Mouse (Mus musculus) activated CD4-positive, CD25-positive, alpha-beta regulatory T cell, adult 4 months (primary cell): Measurements from ENCODE around the gene Lhx2. TPM values are rescaled to one million over a fixed set of nuclear protein-coding genes. Genes with fewer than 3 reads are reported as not detected.

Source experiments
- ATAC-seq: one replicate; pipeline ENCODE4 v1.8.0; 2017
- polyA plus RNA-seq, 2 experiments: library from polyadenylated mRNA; unstranded; fragments of 100-300 nt; shearing (Covaris generic); gene quantifications; one replicate each; pipeline ENCODE4 v1.2.1; 2017

The Lhx2 gene
- polyA plus RNA-seq, result not detected

DNA sequence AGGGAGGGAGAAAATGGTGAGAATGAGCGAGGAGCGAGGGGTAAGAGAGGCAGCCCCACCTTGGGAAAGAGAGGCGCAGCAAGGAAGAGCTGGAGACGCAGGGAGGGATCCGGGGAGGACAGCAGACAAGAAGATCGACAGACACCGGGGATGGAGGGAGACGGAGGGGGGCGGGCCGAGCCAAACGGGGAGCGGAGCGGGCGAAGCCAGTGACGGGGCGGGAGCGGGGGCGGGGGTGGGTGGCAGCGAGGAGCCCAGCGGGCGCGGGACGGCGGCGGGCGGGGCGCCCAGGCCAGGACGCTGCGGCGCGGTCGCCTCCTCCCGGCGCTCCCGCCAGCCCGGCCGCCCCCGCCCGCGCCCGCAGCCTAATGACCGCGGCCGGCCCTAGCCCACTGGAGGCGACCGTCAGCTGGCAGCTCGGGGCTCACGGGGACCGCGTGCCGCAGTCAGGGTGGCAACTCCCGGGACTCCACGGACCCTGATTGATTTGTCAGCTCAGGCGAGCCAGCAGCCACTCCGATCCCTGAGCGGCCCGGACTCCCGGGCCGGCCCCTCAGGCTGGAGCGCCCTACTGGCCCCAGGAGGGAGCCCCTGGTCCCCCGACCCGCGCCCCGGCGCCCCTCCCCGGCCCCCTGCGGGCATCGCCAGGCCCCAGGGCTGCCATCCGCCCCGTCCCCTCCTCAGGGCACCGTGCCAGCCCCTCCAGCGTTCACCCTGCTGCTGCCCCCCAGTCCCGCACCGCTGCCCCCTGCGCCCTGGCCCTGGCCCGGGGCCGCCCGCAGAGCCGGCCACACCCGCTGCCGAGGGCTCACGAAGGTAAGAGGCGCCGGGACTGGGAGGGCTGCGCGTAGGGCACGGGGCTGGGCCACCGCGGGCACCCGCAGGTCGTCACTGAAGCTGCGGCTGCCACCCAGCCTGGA is at the start of gene Lhx2:
Gene Lhx2 (plus strand): TSS at position 292 of the 920 bp plus-strand sequence.
- ATAC-seq, result no peak

DNA sequence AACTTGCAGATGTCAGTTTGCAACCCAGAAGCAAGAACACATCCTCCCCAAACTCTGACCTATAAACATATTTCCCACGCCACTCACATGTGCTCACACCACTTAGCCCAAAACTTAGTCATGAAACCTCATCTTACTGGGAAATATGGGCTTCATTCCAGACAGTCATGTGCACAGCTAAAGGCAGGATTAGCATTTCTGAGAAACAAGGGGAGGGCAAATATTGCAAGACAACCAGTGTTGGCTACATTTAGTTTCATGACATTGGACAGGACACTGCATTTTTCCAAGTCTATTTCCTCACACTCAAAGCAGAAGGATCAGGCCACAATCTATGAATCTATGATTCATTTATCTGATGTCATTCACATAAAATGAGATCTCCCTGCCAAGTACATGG is 47.6 kb upstream of the Lhx2 start:
- no peak for ATAC-seq

DNA sequence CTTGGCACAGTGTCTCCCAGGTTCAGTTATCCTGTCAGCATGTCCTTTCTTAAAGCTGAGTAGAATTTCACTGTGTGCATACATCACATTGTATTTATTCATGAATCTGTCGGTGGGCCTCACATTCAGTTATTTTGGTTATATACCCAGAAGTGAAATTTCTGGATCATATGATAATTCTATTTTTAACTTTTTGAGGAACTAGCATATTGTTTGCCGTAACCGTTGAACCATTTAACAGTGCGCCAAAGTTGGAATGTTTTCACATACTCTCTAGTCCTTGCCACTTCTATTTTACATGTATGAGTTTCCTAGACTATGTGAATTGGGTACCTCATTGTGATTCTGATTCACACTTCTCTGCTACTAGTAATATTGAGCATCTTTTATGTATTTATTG is 43.1 kb upstream of the Lhx2 start:
- ATAC-seq, result no peak

DNA sequence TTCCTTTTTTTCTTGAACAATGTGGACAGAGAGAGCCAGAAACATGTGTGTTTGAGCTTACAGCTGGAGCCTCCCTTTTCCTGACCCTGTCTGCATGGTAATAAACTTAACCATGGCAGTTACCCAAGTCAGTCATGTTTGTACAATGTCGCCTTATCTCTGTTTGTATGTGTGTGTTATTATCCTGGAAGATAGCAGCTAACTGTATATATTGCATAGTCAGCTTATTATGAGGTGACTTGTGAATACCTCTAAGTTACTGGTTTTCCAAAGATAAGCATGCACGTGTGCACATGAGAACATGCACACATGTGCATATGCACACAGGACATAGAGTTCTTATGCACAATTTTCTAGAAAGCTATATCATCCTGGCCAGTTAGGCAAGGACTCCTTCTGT is 38.1 kb upstream of the Lhx2 start:
- ATAC-seq, result no peak

DNA sequence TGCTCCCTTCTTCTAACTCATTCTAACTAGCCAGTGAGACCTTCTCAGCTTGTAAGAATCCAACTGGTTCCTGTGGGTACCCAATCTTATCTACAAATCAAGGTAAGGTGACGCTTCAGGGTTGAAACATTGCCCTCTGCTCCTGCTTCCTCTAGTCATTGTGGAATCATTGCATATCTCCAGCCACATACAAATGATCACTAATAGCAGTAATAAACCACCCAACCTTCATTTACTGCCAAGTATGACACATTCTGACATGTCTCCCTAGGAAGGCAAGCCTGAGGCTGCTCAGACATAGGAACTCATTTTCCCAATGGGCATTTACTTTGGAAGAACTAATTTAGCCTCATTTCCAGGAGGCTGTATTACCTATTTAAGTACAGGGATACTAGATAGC is 33.9 kb upstream of the Lhx2 start:
- ATAC-seq, result no peak

DNA sequence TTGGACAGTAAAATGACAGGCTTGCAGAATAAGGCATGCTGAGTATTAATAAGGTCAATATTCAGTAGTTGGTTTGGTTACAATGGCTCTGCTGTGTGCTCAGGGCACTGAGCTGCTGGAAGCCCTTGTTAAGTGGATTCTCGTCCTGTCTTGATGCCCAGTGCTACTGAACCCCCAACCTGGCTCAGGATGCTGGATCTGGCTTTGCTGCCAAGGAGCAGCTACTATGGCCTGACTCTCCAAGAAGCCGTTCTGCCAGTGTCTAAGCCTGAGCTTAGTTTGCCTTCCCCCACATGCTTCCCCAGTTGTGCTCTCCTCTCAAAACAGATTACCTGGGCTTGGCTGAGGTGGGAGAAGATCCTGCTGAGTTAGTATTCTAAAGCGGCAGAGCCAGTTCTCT is 26.2 kb upstream of the Lhx2 start:
- ATAC-seq, result no peak

DNA sequence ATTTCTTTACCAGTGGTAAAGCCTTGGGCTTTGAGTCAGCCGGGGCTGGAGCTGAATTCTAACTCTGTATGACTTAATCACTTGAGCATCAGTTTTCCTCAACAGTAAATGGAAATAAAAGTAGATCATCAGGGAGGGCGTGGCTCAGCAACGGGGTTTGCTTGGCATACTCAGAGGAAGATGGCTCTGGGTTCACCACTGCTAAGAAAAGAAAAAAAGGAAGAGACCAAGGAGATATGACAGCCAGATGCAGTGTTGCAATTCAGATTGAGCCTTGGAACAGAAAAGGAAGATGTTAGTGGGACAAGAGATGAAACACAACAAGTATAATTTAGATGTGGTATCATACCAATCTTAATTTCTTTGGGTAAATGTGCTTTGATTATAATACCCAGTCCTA is 25.7 kb upstream of the Lhx2 start:
- no peak for ATAC-seq

DNA sequence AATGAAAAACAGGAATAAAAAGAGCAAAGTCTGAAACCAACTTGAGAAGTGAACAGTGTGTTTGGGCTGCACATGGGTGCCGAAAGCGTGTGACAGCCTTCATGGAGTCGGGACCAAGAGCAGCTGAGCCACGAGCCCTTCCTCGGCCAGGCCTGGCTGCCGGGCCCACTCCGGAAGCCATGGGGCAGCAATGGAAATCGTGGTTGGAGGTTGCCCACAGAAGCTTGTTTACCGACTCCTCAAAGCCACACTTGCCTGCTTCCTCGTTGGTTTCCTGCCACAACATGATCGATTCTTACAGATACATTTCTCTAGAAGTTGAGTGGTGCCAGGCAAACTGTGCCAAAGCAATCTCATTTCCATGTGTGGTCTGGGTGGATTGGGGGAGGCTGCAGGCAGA is 20.0 kb upstream of the Lhx2 start:
- ATAC-seq, result no peak

DNA sequence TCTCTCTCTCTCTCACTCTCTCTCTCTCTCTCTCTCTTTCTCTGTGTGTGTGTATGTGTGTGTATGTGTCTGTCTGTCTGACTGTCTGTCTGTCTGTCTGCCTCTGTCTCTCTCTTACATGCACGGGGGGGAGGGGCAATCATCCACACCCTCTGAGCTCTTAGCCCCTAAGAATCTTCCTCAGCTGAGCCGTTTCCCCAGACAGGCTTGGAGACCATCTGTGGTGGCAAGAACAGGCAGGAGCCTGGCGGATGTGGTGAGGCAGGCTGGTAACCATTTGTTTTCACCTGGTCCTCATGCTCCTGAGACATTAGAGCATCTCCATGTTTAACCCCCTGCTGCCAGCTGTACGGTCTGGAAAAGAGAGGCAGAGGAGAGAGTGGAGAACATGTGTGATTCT is 18.2 kb upstream of the Lhx2 start:
- ATAC-seq, result no peak

DNA sequence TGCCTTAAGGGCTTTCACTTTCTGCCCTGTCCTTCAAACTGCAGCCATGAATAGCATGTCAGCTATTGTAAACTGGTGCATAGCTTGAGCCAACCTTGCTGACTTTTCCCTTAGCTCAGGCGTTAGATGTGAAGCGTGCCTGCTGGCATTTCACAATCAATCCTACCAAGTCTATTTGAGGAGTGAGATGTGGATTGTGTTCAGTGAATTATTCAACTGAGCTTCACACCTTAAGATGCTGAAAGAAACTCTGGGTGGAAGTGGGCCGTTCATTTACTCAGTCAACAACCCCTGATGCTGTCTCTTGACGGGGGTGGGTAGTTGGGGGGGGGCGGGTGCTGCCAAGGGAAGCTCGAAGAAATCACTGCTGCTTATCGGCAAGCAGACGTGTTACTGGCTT is 15.7 kb upstream of the Lhx2 start:
- no peak for ATAC-seq

DNA sequence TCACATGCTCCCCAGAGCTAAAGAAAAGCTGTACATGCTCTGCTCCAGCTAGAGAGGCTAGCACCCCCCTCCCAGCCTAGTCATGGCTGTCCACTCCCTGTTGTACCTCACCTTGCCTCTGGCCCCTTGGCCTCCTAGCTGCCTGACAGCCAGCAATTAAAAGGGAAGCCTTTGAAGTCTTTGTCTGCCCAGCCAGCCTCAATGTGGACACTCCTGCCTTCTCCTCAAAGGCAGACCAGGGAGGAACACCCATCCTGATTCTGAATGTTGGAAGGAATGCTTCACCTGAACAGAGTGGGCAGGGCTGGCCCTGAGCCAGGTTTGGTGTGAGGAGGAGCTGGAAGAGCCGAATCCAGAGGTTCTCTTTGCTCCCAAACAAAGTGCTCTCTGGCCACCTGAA is 12.4 kb upstream of the Lhx2 start:
- no peak for ATAC-seq

DNA sequence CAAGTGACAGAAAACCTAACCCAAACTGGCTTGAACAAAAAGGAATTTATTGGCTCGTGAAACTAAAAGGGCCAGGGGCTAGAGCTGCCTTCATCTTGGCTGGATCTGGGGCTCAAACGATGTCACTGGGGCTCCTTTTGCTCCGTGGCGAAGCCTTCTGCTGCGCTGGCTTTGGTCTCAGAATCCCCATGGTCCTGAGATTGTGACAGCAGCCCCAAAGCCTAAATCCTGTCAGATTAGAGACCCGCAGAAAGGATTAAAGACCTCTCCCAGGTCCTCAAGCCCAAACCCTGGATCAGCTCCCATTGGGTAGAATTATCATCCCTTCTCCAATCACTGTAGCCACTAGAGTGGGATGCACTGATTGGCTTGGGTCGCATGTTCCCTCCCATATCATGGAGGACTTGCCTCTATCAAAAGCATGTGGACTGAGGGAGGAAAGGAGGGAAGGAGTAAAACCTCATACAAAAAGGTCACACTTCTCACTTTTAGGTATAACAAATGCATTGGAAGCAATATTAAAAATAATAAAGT is 5.4 kb upstream of the Lhx2 start:
- no peak for ATAC-seq

DNA sequence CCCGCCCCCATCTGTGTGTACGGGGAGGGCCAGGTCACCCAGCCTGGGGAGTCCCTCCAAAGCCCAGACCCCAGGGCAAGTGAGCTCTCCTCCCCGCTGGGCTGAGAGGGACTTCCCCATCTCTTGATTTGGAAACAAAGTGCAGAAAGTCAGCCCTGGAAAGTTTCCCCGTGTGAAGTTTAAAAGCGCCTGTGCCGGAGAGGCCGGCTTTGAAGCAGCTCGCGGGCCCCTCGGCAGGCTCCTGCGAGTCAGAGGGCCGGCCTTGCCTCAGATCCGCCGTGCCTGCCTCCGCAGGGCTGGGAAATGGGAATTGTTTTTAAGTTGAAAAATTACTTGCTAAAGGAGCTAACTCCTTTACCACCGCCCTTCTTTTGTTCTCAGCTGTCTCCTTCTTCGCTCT is 2.5 kb upstream of the Lhx2 start:
- ATAC-seq, result no peak

DNA sequence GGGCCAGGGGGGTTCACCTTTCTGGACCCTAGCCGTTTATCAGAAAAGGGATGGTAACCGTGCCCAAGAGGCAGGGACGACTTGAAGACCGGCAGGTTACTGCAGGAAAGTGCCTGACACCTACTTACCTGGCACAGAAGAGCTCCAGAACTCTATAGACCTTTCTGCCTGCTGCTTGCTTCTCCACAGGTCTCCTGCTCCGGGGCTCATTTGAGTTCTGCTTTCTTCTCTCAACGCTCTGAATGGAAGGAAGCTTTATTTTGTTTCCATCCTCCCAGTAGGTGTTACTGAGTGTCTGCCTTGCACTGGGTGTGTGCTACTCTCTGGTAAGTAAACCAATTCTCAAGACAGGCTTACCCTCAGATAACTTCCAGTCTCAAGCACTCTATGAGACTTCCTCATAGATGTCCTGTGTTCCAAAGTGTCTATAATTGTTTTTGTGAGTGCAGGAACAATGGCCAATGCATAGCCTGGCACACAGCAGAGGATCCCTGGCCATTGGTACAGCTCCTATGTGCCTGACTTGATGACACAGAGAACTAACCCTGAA is 1.9 kb upstream of the Lhx2 start:
- ATAC-seq, result no peak

DNA sequence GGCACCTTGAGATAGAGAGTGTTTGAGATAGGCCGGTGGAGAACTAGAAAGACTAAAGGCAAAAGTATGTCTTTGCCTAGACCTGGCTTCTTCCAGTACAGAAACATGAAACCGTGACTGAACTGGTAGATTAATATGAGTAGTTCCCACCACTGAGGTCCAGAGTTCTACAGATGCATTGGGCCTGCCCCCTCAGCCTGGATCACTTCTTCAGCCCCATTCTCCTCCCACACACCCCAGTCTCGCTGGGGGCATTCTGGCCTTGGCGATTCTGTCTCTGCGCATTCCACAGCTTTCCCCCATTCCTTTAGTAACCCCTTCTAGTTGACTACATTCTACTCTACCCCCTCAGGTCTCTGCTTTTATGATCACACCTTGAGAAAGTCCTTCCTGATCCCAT is 1.4 kb upstream of the Lhx2 start:
- ATAC-seq, result no peak

DNA sequence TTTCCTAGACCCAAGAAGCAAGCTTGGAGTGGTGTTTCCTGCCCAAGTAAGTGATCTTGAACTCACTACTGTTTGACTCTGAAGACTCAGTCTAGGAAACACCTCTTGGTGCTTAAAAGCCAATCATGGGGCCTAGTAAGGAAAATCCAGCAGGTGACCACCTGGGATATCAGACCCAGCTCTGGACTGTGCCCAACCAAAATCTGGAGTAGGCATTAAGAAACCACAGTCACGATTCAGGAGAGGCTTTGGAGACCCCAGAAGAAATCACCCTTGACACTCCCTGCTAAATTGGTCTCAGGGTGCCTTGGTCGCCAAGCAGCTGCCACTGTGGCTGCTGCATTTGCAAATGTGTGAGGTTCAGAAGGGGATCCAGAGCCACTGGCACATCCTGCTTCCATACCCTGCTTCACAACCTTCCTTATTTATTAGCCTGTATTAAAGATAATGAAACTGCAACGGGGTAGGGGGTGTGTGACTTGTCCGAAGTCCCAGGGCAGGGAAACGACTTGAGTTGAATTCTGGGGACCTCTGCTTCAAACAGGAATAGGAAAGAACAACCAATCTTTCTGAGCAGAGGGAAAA is 641 bp upstream of the Lhx2 start:
- no peak for ATAC-seq

DNA sequence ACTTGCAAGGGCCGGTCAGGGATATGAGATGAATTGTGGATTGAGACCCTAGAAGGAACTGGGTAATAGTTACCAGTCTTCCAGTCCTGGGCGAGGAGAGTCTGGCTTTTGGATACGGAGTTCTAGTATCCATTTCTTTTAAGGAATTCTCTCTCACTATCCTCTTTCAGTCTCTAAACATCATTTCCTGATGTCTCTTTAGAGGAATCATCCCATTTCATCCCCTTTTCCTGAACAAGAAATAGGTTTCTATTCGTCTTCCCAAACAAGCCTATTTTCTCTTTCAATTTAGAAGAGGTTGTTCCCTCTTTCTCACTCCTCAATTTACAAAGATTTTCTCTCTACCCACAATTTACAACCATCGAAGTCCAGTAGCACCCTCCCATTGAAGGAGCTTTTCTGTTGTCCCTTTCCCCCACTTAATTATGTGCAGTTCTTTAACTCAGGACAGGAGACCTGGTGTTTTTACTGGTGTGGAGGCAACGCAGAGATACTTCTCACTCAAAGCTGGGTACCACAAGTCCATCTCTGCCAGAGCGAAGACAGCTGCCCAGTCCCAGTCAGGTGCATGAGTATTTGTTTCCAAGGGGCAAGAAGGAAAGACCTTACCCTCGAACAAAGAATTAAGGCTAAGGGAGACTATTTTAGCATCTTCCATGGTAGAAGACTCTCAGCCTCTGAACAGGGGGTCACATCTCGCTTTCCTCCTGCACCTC is 987 bp downstream of the Lhx2 start:
- no peak for ATAC-seq

DNA sequence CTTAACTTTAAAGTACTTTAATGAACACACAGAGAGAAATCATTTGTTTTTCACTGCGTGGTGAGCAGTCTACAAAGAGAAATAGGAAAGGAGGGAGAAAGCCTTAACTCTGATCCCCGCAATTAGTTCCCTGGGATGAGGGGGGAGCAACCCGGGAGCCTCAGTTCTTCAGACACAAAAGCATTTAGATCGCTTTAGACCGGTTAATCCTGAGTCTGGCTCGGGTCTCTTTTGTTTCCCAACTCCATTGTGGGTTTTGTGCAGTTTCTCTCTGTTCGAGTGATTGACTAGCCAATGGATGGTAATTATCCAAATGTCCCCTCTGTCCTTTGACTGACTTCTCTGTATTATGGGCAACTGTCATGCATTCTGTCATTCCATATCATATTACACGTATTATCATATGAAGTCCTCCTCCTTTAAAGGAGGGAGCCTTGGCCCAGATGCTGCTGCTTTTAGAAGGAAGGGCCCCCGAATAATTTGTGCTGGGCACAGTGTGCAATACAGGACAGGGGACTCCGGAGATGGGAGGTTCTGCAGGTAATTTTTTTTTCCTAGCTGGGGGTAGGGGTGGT is 1.6 kb downstream of the Lhx2 start:
- ATAC-seq, result no peak

DNA sequence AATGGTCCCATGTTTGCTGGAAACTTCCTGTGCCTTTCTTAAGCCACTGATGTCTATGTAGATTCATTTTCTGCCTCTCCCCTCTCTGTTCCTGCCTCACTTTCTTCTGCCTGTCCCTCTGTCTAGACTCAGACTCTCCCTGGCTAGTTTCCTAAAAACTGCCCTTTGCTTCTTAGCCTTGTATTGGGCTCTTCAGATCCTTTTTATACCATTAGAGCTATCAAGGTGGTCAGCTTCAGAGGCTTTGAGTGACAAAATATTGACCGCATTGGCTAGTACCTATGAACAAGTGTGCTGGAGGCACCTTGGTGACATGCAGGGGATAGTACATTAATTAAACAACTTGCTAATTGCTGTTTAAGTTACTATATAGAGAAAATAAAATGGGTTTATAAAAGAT is 4.5 kb downstream of the Lhx2 start:
- ATAC-seq, result no peak

DNA sequence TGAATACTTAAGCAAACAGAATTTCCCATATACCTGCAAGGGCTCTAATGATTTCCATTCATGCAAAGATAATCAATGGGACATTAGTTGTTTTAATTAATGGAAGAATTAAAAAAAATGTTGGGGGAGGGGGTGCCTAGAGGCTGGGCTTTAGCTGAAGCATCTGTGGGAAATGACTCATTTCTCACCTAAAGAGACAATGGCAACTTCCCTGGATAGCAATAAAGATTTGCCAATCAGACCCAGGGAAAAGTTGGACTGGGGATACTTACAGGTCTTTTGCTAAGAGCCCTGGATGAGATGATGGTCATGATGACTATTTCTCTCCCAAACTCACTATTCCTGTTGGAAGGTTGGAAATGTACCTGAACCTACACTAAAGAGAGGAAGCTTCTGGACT is 5.6 kb downstream of the Lhx2 start:
- no peak for ATAC-seq

DNA sequence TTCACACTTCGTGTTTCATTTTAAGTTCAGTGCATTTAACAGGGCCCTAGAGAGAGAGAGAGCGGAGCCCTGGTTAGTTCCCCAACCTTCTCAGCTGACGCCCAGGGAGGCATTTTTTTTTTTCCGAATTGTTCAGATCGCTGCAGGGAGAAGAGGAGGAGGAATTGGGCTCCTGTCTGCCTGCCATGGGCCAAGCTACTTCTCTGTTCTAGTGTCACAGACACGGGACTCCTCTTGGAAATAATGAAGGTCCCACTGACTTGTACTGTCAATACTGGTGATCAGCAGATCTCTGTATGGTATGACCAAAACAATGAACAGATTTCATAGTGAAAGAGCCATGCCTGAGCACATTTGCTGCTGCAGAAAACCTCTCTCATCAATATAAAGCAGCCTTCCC is 7.3 kb downstream of the Lhx2 start:
- no peak for ATAC-seq

DNA sequence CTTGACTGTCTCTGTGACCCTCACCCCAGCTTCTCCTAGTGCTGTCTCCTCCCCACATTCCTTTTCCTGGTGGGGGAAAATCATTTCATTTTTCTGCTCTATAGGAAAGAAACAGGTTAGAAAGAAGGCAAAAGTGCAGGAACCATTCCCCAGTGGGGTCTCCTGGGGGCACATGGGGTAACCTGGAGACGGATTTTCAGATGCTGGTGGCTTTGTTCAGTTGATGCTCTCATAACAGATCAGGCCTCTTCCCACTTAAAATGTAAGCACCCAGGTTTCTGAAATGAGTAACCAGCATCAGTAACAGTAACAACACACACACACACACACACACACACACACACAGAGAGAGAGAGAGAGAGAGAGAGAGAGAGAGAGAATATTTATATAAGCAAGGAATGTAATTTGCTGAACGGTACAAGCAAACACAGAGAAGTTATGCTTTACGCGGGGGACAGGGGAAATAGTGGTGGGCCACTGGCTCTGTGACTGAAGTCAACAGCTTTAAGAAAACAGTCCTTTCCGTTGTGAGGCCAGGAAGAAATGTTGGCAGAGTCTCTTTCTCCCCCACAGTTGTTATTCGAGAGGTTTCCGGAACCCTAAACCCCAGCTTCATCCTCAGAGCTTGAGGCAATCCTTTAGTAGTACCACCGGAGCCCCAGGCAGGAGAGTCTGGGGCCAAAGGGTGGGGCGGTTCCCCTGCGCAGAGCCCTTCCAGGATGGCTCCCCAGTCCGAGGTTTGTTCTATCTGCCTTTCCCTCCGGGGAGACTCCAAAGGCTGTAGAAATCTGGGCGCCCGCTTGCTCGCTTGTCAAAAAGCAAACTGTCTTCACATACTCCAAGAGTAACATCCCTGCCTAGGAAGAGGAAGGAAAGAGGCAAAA is 8.0 kb downstream of the Lhx2 start:
- no peak for ATAC-seq
